25 mouse cellular contexts compared by ENCODE assay signal in the genomic region with DNA sequence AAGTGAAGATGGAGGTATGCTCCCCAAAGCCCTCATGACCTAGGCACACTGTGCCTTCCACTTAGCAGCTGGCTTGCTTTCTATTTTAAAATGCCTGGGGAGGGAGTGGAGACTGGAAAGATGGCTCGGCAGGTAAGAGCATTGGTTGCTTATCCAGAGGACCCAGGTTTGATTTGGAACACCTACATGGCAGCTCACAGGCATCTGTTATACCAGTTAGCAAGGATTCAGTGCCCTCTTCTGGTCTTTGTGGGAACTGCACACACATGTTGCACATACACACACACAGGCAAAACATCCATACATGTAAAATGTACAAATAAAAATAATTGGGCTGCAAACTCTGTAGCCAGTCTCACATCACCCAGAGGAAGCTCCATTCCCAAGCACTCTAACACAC.
A peak's percentile ranks its signal among the peaks of the same experiment; 100 is the strongest.
DNase-seq lines count a peak whose midpoint lies in the region; ATAC-seq and TF ChIP-seq lines count a peak whose summit lies in the region.
"Had no signal": no experiment of that assay in that cellular context is flagged by ENCODE, and none has a peak within 500 bp of the region (broad histone marks: within the 10 kb centered on the region; RNA-seq: fewer than 3 reads in every experiment).

No protein-coding gene starts in this region.

- H3K36me3 ChIP-seq in heart, embryonic 10.5 days: peaks cover 64% of the 10 kb centered on the region
- H3K36me3 ChIP-seq in midbrain, postnatal 0 days (ENCODE audit: insufficient read depth, low read length): peaks cover 19% of the 10 kb centered on the region
- H3K36me3 ChIP-seq in midbrain, embryonic 11.5 days (ENCODE audit: control insufficient read depth, insufficient read depth, low read length): peaks cover 16% of the 10 kb centered on the region

- WGBS in heart, embryonic 10.5 days: 100% methylated on average over 1 of the region's 1 CpGs
- WGBS in midbrain, postnatal 0 days: 100% methylated on average over 1 of the region's 1 CpGs
- 94% methylated on average over 1 of the region's 1 CpGs for WGBS in midbrain, embryonic 11.5 days

- H3K4me3 ChIP-seq in heart, embryonic 10.5 days: no peak overlapping the region
- H3K4me3 ChIP-seq in layer of hippocampus, adult 2 months: no peak overlapping the region
- no peak overlapping the region for H3K4me3 ChIP-seq in midbrain, postnatal 0 days (ENCODE audit: low read depth, low read length)
- no peak overlapping the region for H3K4me3 ChIP-seq in midbrain, embryonic 11.5 days (ENCODE audit: low read depth, low read length)
- H3K4me3 ChIP-seq: embryonic facial prominence, embryonic 12.5 days; erythroblast, embryonic 14.5 days; forebrain, embryonic 13.5 days; heart, embryonic 13.5 days; midbrain, embryonic 13.5 days; neural tube, embryonic 13.5 days had no signal

- H3K9ac ChIP-seq in midbrain, postnatal 0 days (replicated peaks; ENCODE audit: low read length, poor library complexity, severe bottlenecking): no peak overlapping the region
- H3K9ac ChIP-seq in midbrain, embryonic 11.5 days (ENCODE audit: low read length): no peak overlapping the region
- H3K9ac ChIP-seq: embryonic facial prominence, embryonic 12.5 days; forebrain, embryonic 13.5 days; heart, embryonic 13.5 days; midbrain, embryonic 13.5 days; neural tube, embryonic 13.5 days had no signal

- TF ChIP-seq CTCF in layer of hippocampus, adult 2 months (conservative IDR thresholded peaks at IDR 0.05): peak; percentile 55
- TF ChIP-seq CTCF in midbrain, postnatal 0 days (IDR thresholded peaks at IDR 0.05): peak; percentile 50

- no peak overlapping the region for H3K4me2 ChIP-seq in midbrain, postnatal 0 days (ENCODE audit: low read depth, low read length, poor library complexity, severe bottlenecking)
- no peak overlapping the region for H3K4me2 ChIP-seq in midbrain, embryonic 11.5 days
- H3K4me2 ChIP-seq: embryonic facial prominence, embryonic 12.5 days; forebrain, embryonic 13.5 days; heart, embryonic 13.5 days; midbrain, embryonic 13.5 days; neural tube, embryonic 13.5 days had no signal

- H3K9me3 ChIP-seq in heart, embryonic 10.5 days: peaks cover 10% of the 10 kb centered on the region
- H3K9me3 ChIP-seq in midbrain, postnatal 0 days (ENCODE audit: low read length): no peaks in the 10 kb centered on the region; the same call in 1 of the 2 replicates
- H3K9me3 ChIP-seq in midbrain, embryonic 11.5 days (ENCODE audit: control insufficient read depth, low read length): peaks cover 7% of the 10 kb centered on the region

- ATAC-seq in midbrain, postnatal 0 days (ENCODE audit: low FRiP score): no peak
- ATAC-seq in midbrain, embryonic 11.5 days (ENCODE audit: low FRiP score): no peak
- ATAC-seq: forebrain, embryonic 13.5 days; hindbrain, embryonic 16.5 days; midbrain, embryonic 13.5 days had no signal

- no peaks in the 10 kb centered on the region for H3K27me3 ChIP-seq in heart, embryonic 10.5 days (ENCODE audit: insufficient read depth, poor library complexity, severe bottlenecking)
- H3K27me3 ChIP-seq in midbrain, postnatal 0 days (ENCODE audit: insufficient read depth, low read length): no peaks in the 10 kb centered on the region
- no peaks in the 10 kb centered on the region for H3K27me3 ChIP-seq in midbrain, embryonic 11.5 days (ENCODE audit: control insufficient read depth, insufficient read depth, low read length)
- H3K27me3 ChIP-seq: CH12.LX; embryonic facial prominence, embryonic 12.5 days; forebrain, embryonic 13.5 days; heart, embryonic 13.5 days; midbrain, embryonic 13.5 days; neural tube, embryonic 13.5 days had no signal

- H3K4me1 ChIP-seq in heart, embryonic 10.5 days: no peaks in the 10 kb centered on the region
- no peaks in the 10 kb centered on the region for H3K4me1 ChIP-seq in midbrain, postnatal 0 days (ENCODE audit: insufficient read depth, low read length)
- H3K4me1 ChIP-seq in midbrain, embryonic 11.5 days (ENCODE audit: control insufficient read depth, insufficient read depth, low read length): no peaks in the 10 kb centered on the region

- peak; percentile 79 for DNase-seq in heart, adult 11 months
- no peak for DNase-seq in heart, embryonic 10.5 days (ENCODE audit: low spot score)
- DNase-seq in layer of hippocampus, adult 2 months (ENCODE audit: low spot score in 2 of 2): no peak
- no peak for DNase-seq in layer of hippocampus, postnatal 14 days (ENCODE audit: low spot score in 2 of 2)
- DNase-seq in midbrain, postnatal 0 days (ENCODE audit: low spot score): no peak
- DNase-seq in midbrain, embryonic 11.5 days (ENCODE audit: low spot score, missing footprints): no peak
- no peak for DNase-seq in retina, postnatal 1 day
- no peak for DNase-seq in testis, postnatal 14 days (ENCODE audit: low spot score)
- DNase-seq: adrenal gland, postnatal 14 days; cerebellum, adult 9-11 months; heart, postnatal 4 days; kidney, postnatal 4 days; lung, adult 18-20 months; right cerebral cortex, postnatal 14 days; spleen, adult 18-20 months; thymus, adult 2 months had no signal

- H3K27ac ChIP-seq in heart, embryonic 10.5 days: no peak overlapping the region
- H3K27ac ChIP-seq in layer of hippocampus, adult 2 months: no peak overlapping the region
- no peak overlapping the region for H3K27ac ChIP-seq in midbrain, postnatal 0 days (ENCODE audit: low read depth, low read length)
- H3K27ac ChIP-seq in midbrain, embryonic 11.5 days (ENCODE audit: low read depth, low read length): no peak overlapping the region
- H3K27ac ChIP-seq: embryonic facial prominence, embryonic 12.5 days; forebrain, embryonic 13.5 days; heart, embryonic 13.5 days; macrophage; midbrain, embryonic 13.5 days; neural tube, embryonic 13.5 days had no signal
